Mouse (Mus musculus) CH12.LX (cell line): ENCODE results near the gene Tmem132c. TPM values are rescaled to one million over a fixed set of nuclear protein-coding genes. Genes with fewer than 3 reads are reported as not detected.

Experiments used
- DNase-seq: peaks from one replicate; pipeline ENCODE4 v3.0.0-alpha.2; 2013; ENCODE audit errors: extremely low read depth
- H3K27ac ChIP-seq: 2 replicates; pipeline ENCODE4 v1.5.1; 2012; ENCODE audit warnings: low read depth, mild to moderate bottlenecking, control low read depth, moderate library complexity; ENCODE audit not compliant: insufficient read depth
- H3K27me3 ChIP-seq: replicated peaks from 2 replicates; pipeline ENCODE3; 2012; ENCODE audit warnings: inconsistent platforms
- H3K36me3 ChIP-seq, 2 experiments: replicated peaks in 1 of 2; 2 replicates each; pipeline versions ENCODE3 to v1.6.1; 2012; ENCODE audit warnings: inconsistent platforms in 1 of 2, low read length in 1 of 2, mild to moderate bottlenecking in 1 of 2, mixed read lengths in 1 of 2, moderate library complexity in 1 of 2; ENCODE audit not compliant: control insufficient read depth in 1 of 2, insufficient read depth in 1 of 2
- H3K4me1 ChIP-seq, 2 experiments: 2 replicates each; pipeline ENCODE4 v1.6.1; 2012; ENCODE audit warnings: inconsistent platforms in 1 of 2, moderate library complexity in 1 of 2; ENCODE audit not compliant: insufficient read depth in 2 of 2, control insufficient read depth in 1 of 2
- H3K4me2 ChIP-seq: 2 replicates; pipeline ENCODE4 v1.6.1; 2012; ENCODE audit warnings: low read depth, mild to moderate bottlenecking, control low read depth; ENCODE audit not compliant: poor library complexity, insufficient read depth, severe bottlenecking
- H3K4me3 ChIP-seq, 3 experiments: fragments of 150-350 bp in 1 of 3; sonication (generic) in 1 of 3; replicated peaks in 1 of 3; 2 replicates each; pipeline versions ENCODE3 to v1.5.1; 2011 to 2012; ENCODE audit warnings: low read depth in 2 of 3, low read length in 2 of 3, mild to moderate bottlenecking in 2 of 3, moderate library complexity in 2 of 3, control low read depth in 1 of 3, improper control_type of control experiment in 1 of 3, inconsistent platforms in 1 of 3, mixed read lengths in 1 of 3; ENCODE audit not compliant: poor library complexity in 1 of 3
- H3K79me2 ChIP-seq: replicated peaks from 2 replicates; pipeline ENCODE4 v1.6.1; 2012; ENCODE audit warnings: mild to moderate bottlenecking, moderate library complexity; ENCODE audit not compliant: control insufficient read depth, poor library complexity, insufficient read depth, severe bottlenecking; ENCODE audit errors: extremely low read depth
- H3K9ac ChIP-seq: 2 replicates; pipeline ENCODE4 v1.6.1; 2012; ENCODE audit warnings: low read depth, mild to moderate bottlenecking, control low read depth, moderate library complexity; ENCODE audit not compliant: insufficient read depth
- H3K9me3 ChIP-seq: replicated peaks from 2 replicates; pipeline ENCODE3; 2012; ENCODE audit warnings: low read length, inconsistent platforms, mixed read lengths
- BHLHE40 ChIP-seq: IDR thresholded peaks from 2 replicates; pipeline ENCODE4 v1.6.1; 2011; ENCODE audit warnings: mild to moderate bottlenecking, low read depth, low read length, improper control_type of control experiment
- CHD1 ChIP-seq: IDR thresholded peaks from 2 replicates; pipeline ENCODE4 v1.6.1; 2012; ENCODE audit warnings: low read depth, low read length, improper control_type of control experiment, inconsistent platforms
- CHD2 ChIP-seq: IDR thresholded peaks from 2 replicates; pipeline ENCODE4 v1.6.1; 2011; ENCODE audit warnings: low read length, improper control_type of control experiment
- E2F4 ChIP-seq: IDR thresholded peaks from 2 replicates; pipeline ENCODE4 v1.6.1; 2011; ENCODE audit warnings: low read depth, low read length, improper control_type of control experiment; ENCODE audit not compliant: insufficient replicate concordance
- ETS1 ChIP-seq: conservative IDR thresholded peaks from 2 replicates; pipeline ENCODE4 v1.6.1; 2012; ENCODE audit warnings: low read depth, mild to moderate bottlenecking, inconsistent platforms, low read length, improper control_type of control experiment, moderate library complexity
- HCFC1 ChIP-seq: IDR thresholded peaks from 2 replicates; pipeline ENCODE4 v1.6.1; 2012; ENCODE audit warnings: low read depth, mild to moderate bottlenecking, inconsistent platforms, low read length, improper control_type of control experiment
- IRF4 ChIP-seq: IDR thresholded peaks from 2 replicates; pipeline ENCODE4 v1.6.1; 2014; ENCODE audit warnings: low read depth, mild to moderate bottlenecking, inconsistent platforms, low read length, improper control_type of control experiment
- JUN ChIP-seq: IDR thresholded peaks from 2 replicates; pipeline ENCODE4 v1.6.1; 2011; ENCODE audit warnings: low read depth, mild to moderate bottlenecking, low read length, improper control_type of control experiment, moderate library complexity; ENCODE audit not compliant: insufficient read depth
- JUND ChIP-seq: conservative IDR thresholded peaks from 2 replicates; pipeline ENCODE4 v1.6.1; 2011; ENCODE audit warnings: low read depth, low read length, improper control_type of control experiment
- KAT2A ChIP-seq: IDR thresholded peaks from 2 replicates; pipeline ENCODE4 v1.6.1; 2012; ENCODE audit warnings: low read length, improper control_type of control experiment, inconsistent platforms; ENCODE audit not compliant: insufficient replicate concordance
- MAFK ChIP-seq: IDR thresholded peaks from 2 replicates; pipeline ENCODE4 v1.6.1; 2011; ENCODE audit warnings: low read length, improper control_type of control experiment; ENCODE audit not compliant: insufficient replicate concordance
- MAX ChIP-seq: IDR thresholded peaks from 2 replicates; pipeline ENCODE4 v1.6.1; 2011; ENCODE audit warnings: low read length, improper control_type of control experiment
- MAZ ChIP-seq: IDR thresholded peaks from 2 replicates; pipeline ENCODE4 v1.6.1; 2012; ENCODE audit warnings: low read depth, mild to moderate bottlenecking, inconsistent platforms, low read length, improper control_type of control experiment, moderate library complexity
- MEF2A ChIP-seq: IDR thresholded peaks from 2 replicates; pipeline ENCODE4 v1.6.1; 2014; ENCODE audit warnings: low read depth, mild to moderate bottlenecking, inconsistent platforms, low read length, improper control_type of control experiment, borderline replicate concordance
- MXI1 ChIP-seq: IDR thresholded peaks from 2 replicates; pipeline ENCODE4 v1.6.1; 2011; ENCODE audit warnings: mild to moderate bottlenecking, low read depth, low read length, improper control_type of control experiment
- NELFE ChIP-seq: IDR thresholded peaks from 2 replicates; pipeline ENCODE4 v1.6.1; 2011; ENCODE audit warnings: low read depth, low read length, improper control_type of control experiment
- PAX5 ChIP-seq: IDR thresholded peaks from 2 replicates; pipeline ENCODE4 v1.6.1; 2012; ENCODE audit warnings: low read length, inconsistent platforms, mixed read lengths
- POLR2A ChIP-seq: IDR thresholded peaks from 2 replicates; pipeline ENCODE4 v1.6.1; 2011; ENCODE audit warnings: low read depth, mild to moderate bottlenecking, improper control_type of control experiment, low read length
- RAD21 ChIP-seq: IDR thresholded peaks from 2 replicates; pipeline ENCODE4 v1.6.1; 2011; ENCODE audit warnings: low read depth, mild to moderate bottlenecking, low read length, improper control_type of control experiment, moderate library complexity
- RCOR1 ChIP-seq: conservative IDR thresholded peaks from 2 replicates; pipeline ENCODE4 v1.6.1; 2012; ENCODE audit warnings: low read depth, mild to moderate bottlenecking, inconsistent platforms, low read length, improper control_type of control experiment
- SIN3A ChIP-seq: IDR thresholded peaks from 2 replicates; pipeline ENCODE4 v1.6.1; 2012; ENCODE audit warnings: low read length, improper control_type of control experiment, inconsistent platforms
- SMC3 ChIP-seq: IDR thresholded peaks from 2 replicates; pipeline ENCODE4 v1.6.1; 2011; ENCODE audit warnings: low read depth, low read length, improper control_type of control experiment
- TCF12 ChIP-seq: IDR thresholded peaks from 2 replicates; pipeline ENCODE4 v1.6.1; 2014; ENCODE audit warnings: low read depth, mild to moderate bottlenecking, inconsistent platforms, low read length, improper control_type of control experiment
- UBTF ChIP-seq: IDR thresholded peaks from 2 replicates; pipeline ENCODE4 v1.6.1; 2012; ENCODE audit warnings: low read depth, mild to moderate bottlenecking, inconsistent platforms, low read length, improper control_type of control experiment, moderate library complexity
- USF1 ChIP-seq: IDR thresholded peaks from 2 replicates; pipeline ENCODE4 v1.6.1; 2014; ENCODE audit warnings: low read depth, mild to moderate bottlenecking, inconsistent platforms, low read length, improper control_type of control experiment
- USF2 ChIP-seq: conservative IDR thresholded peaks from 2 replicates; pipeline ENCODE4 v1.6.1; 2011; ENCODE audit warnings: low read depth, low read length, improper control_type of control experiment
- ZC3H11A ChIP-seq: IDR thresholded peaks from 2 replicates; pipeline ENCODE4 v1.6.1; 2012; ENCODE audit warnings: low read depth, mild to moderate bottlenecking, inconsistent platforms, low read length, improper control_type of control experiment
- ZMIZ1 ChIP-seq: IDR thresholded peaks from 2 replicates; pipeline ENCODE4 v1.6.1; 2012; ENCODE audit warnings: low read depth, mild to moderate bottlenecking, inconsistent platforms, low read length, improper control_type of control experiment
- ZNF384 ChIP-seq: IDR thresholded peaks from 2 replicates; pipeline ENCODE4 v1.6.1; 2012; ENCODE audit warnings: low read depth, low read length, improper control_type of control experiment, inconsistent platforms
- dilution Hi-C: fragments of 300-500 bp; cut with MboI; formaldehyde crosslinking; loops from 2 replicates; pipeline ENCODE4 v1.14.3; 2020; ENCODE audit warnings: low sequenced_read_pairs; ENCODE audit not compliant: extremely low pct_unique_long_range_greater_than_20kb, extremely low pct_ligation_motif_present
- in situ Hi-C: fragments of 300-500 bp; cut with MboI; formaldehyde crosslinking; loops from 3 replicates; pipeline ENCODE4 v1.14.3; 2019; ENCODE audit warnings: low sequenced_read_pairs, low pct_ligation_motif_present, low pct_unique_long_range_greater_than_20kb, mixed read lengths
- polyA plus RNA-seq: library from polyadenylated mRNA; unstranded; fragments of >175 nt; gene quantifications from 2 replicates; pipeline ENCODE4 v1.2.1, GENCODE M21; 2012; ENCODE audit warnings: low read depth; ENCODE audit not compliant: insufficient read length
- total RNA-seq, 2 experiments: library from RNA; depleted of rRNA; stranded (reverse); fragments of 300-350 nt in 1 of 2; fragments of >200 nt in 1 of 2; gene quantifications; 2 replicates each; pipeline ENCODE4 v1.2.3; 2012 to 2014

Tmem132c gene
- total and polyA plus RNA-seq, 3 experiments: not detected

DNA sequence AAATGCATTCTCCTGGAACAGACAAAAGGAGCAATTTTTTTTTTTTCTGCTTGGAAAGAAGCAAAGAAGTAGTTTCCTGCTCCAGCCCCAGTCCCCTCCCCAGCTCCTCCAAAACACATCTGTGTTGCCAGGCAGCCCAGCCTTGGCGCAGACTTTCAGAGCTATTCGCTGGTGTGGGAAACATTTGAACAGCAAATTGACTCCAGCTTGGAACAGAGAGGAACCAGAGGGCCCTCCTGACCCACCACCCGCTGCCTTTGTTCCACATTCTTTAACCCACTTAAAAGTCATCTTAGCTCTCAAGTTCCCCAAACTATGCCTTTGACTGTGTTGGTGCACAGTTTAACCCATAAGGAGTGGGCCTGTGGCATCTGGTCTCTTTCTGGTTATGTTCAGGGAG lies 128.9 kb downstream of the Tmem132c start:
- no peak overlapping the region for H3K27ac ChIP-seq
- dilution Hi-C loops (no loop called here), in situ Hi-C loops (no loop called here)
- no peaks in the 10 kb centered on the region for H3K27me3 ChIP-seq
- no peak overlapping the region for H3K9ac ChIP-seq
- peaks cover 87% of the 10 kb centered on the region for H3K9me3 ChIP-seq
- TF ChIP-seq JUN: no peak
- no peak for TF ChIP-seq MAX
- no peak for TF ChIP-seq MAZ
- TF ChIP-seq NELFE: no peak
- no peak for TF ChIP-seq ETS1
- TF ChIP-seq RCOR1: no peak
- no peak for TF ChIP-seq RAD21
- no peak for TF ChIP-seq BHLHE40
- no peak for TF ChIP-seq CHD1
- no peak for TF ChIP-seq TCF12
- no peak for TF ChIP-seq IRF4
- TF ChIP-seq ZNF384: no peak
- no peak for TF ChIP-seq HCFC1
- TF ChIP-seq SMC3: no peak
- no peak for TF ChIP-seq MAFK
- TF ChIP-seq MXI1: no peak
- TF ChIP-seq USF1: no peak
- no peak for TF ChIP-seq KAT2A
- no peak for TF ChIP-seq CHD2
- TF ChIP-seq POLR2A: no peak
- no peaks in the 10 kb centered on the region for H3K4me1 ChIP-seq
- H3K79me2 ChIP-seq: no peaks in the 10 kb centered on the region
- no peaks in the 10 kb centered on the region for H3K36me3 ChIP-seq
- no peak for DNase-seq
- no peak overlapping the region for H3K4me2 ChIP-seq
- H3K4me3 ChIP-seq: no peak overlapping the region

DNA sequence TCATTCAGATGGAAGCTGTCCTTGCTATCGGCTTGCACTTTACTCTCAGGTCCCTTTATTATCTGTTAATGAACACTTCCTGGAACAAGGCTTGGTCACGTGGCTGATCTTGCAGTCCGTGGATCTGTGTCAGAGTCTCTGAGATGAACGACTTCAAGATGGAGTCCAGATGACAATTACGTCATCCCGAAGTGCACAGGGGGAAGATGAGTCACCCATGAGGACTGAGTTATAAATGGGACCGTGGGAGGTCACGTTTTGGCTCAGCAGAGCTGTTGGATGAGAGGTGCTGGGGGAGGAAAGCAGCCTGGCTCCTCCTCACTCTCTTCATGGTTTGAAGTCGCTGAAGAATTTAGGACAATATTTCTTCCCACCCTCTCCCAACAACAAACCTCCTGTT lies 132.6 kb downstream of the Tmem132c start:
- Histone ChIP-seq H3K36me3 (no peaks in the 10 kb centered on the region), H3K9ac (no peak overlapping the region), H3K9me3 (peaks cover 86% of the 10 kb centered on the region), H3K27ac (no peak overlapping the region), H3K4me2 (no peak overlapping the region), H3K27me3 (no peaks in the 10 kb centered on the region), H3K4me3 (no peak overlapping the region), H3K79me2 (no peaks in the 10 kb centered on the region), H3K4me1 (no peaks in the 10 kb centered on the region)
- dilution Hi-C loops (no loop called here), in situ Hi-C loops (no loop called here)
- no peak for TF ChIP-seq KAT2A
- no peak for TF ChIP-seq MAFK
- no peak for TF ChIP-seq ZNF384
- TF ChIP-seq NELFE: no peak
- TF ChIP-seq IRF4: no peak
- no peak for TF ChIP-seq POLR2A
- TF ChIP-seq E2F4: no peak
- TF ChIP-seq MEF2A: no peak
- no peak for TF ChIP-seq JUND
- no peak for TF ChIP-seq ETS1
- no peak for TF ChIP-seq USF1
- no peak for TF ChIP-seq BHLHE40
- no peak for TF ChIP-seq USF2
- no peak for TF ChIP-seq RAD21
- TF ChIP-seq UBTF: no peak
- no peak for TF ChIP-seq SIN3A
- TF ChIP-seq ZMIZ1: no peak
- TF ChIP-seq PAX5: no peak
- no peak for TF ChIP-seq ZC3H11A
- no peak for TF ChIP-seq MXI1
- no peak for DNase-seq
